Mouse (Mus musculus): Measurements from ENCODE around the gene Prkca. TPM values are rescaled to one million over a fixed set of nuclear protein-coding genes. Genes with fewer than 3 reads are reported as not detected.

Prkca gene
- total RNA-seq (2021) = 100 to 1,000 TPM; 230 to 239 TPM

DNA sequence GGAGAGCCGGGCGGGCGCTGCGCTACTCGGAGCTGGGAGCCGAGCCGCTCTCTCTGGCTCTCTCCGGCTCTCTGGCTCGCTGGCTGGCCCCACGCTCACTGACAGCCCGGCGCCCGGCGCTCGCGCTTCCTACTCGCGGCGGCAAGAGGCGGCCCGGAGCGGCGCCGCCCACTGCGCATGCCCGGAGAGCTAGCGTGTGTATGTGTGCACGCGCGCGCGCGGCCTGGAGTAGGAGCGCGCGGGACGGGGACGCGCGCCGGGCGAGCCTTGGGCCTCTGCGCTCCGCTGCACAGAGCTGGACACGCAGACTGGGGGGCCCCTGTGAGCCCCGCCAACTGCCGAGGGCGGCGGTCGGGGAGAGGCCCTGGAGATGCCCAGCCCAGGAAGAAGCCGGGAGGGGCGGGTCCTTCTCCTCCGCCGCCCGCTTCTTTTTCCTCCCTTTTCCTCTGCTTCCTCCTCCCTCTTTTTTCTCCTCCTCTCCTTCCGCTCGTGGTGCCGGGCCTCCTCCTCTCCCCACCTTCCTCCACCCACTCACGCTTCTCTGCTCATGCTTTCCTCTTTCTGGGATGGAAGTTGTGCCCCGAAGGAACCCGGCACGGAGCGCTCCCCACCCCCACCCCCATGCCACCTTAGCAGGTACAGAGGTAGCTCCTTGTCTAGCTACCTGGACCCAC lies at the start of gene Prkca:
TSS of gene Prkca (minus strand) at position 140 of the 674 bp plus-strand sequence.
- DNase-seq = peak; percentile 92 to 93

DNA sequence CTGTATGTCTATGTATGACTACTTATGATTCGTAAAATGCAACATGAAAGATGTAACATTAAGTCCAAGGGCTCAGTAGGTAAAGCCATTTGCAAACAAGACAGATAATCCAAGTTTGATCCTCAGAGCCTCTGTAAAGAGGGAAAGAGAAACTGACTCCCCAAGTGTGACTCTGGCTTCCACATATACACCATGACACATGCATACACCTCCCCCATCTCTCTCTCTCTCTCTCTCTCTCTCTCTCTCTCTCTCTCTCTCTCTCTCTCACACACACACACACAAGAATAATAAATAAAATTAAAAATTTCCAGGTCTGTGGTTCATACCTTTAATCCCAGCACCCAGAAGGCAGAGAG lies 41.9 kb upstream of the Prkca start:
- no peak for DNase-seq

DNA sequence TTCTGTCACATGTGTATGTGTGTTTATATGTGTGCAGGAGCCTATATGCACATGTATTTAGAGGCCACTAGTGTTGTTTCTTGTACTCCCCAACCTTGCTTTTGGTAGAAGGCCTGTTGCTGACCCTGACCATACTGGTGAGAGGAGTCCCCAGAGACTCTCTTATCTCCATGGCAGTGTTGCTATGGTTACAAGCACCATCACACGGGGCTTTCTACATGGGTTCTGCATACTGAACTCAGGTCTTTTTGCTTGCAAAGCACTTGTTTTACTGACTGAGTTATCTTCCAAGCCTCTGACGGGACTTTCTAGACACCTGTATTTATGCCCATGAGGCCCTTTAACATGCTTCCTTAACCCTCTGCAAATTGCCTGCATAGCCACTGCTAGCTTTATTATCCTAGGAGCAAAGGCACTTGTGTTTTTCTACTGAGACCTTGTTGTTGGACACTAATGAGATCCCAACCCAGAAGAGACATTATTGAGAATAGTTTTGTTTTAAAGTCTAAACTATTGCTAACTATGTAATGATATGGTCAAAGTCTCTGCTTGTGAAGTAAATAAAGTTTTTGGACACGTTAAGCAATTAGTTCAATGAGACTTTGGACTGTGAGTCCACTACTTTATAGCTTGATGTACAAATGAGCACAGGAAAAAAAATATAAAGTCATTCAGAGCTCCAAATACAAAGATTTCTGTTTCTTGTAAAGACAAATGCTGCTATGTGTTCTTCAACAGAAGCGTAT lies 41.4 kb upstream of the Prkca start:
- DNase-seq = no peak

DNA sequence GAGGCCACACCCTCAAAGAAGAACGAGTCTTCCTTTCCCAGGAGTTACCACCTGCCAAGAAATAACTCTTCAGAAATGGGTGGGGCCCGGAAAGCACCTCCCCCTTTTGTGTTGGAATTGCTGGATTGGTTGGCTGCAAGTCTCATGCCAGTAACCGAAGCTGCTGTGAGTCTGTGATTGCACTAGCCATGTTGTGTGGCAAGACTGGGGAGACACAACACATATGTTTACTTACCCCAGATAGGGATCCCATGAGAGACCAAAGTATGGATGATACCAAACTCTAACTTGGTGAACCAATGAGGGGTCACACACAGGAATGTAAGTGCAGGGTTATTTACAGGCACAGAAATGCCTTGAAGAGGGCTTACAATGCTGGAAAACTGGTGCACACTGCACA lies 38.9 kb upstream of the Prkca start:
- no peak for DNase-seq

DNA sequence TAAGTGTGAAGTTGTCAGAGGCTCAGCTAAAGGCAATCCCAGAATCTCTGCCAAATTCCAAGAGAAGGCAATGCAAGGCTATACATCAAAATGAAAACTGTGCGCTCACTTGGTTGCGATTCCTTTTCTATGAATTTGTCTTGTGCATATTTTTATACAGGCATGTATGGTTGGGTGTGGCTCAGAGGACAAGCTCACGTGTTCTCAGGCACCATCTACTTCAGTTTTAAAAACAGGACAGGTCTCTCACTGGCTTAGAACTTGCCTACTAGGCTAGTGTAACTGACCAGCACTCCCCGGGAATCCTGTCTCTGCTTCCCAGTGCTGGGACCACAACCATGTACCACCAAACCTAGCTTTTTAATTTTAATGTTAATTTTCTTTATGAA lies 34.6 kb upstream of the Prkca start:
- no peak for DNase-seq

DNA sequence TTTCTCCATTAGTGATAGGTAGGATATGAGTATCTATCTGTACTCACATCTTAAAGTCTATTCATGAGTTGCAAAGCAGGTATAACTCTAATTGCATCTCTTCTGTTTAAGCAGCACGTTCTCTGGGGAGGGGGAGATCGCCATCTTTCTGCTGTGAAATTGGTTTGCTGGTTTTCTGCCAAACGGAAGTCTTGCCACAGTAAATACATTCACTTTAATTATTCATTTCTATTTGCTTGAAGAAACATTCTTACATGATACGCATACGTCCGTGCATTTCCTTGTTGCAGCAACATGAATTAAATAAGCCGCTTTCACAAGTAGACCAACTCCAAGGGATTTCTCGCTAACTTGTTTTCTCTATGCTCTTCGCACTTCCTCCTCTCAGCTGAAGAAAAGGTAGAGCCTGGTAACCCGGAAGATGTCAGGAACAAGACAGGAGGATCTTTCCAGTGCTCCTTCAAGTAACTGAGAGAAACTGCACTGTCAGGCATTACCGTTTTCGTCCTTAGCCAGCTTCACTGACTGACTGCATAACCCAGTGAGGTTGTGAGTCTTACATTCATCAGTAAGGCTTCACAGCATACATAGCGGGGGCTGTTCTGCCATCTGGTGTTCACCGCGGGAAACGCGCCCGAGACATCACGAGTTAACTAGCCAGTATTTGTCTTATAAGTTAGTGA lies 34.1 kb upstream of the Prkca start:
- DNase-seq = peak; percentile 75 to 78

DNA sequence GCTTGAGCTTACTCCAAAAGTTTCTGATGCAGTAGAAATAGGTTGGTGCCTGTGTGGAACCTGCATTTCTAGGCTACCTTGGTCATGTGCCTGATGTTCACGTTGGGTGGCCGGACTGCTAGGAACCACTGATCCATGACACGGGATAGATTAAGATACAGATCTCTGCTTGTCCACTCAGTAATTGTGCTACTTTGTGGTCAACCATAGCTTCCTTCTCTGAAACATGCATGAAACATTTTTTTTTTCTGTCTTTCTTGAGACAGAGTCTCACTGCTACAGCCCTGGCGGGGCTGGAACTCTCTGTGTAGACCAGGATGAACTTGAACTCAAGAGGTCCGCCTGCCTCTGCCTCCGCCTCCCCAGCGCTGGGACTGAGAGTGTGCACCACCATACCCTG lies 33.1 kb upstream of the Prkca start:
- no peak for DNase-seq

DNA sequence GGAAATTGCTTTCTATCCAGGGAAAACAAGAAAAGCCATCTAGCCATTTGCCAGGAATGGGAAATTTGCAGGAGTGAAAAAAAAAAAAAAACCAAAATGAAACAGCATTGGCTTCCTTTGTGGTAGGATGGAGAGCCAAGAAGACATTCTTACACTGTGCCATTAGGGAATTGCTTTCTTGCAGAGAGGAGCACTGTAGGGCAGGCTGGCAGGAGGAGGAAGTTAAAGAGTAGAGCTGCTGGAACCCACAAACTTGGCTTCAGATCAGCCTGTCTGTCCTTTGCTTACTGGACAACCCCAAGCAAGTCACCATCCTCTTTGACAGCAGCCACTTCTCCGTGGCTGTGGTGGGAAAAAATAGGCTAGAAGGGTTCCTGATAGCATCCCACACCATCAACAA lies 23.3 kb upstream of the Prkca start:
- no peak for DNase-seq

DNA sequence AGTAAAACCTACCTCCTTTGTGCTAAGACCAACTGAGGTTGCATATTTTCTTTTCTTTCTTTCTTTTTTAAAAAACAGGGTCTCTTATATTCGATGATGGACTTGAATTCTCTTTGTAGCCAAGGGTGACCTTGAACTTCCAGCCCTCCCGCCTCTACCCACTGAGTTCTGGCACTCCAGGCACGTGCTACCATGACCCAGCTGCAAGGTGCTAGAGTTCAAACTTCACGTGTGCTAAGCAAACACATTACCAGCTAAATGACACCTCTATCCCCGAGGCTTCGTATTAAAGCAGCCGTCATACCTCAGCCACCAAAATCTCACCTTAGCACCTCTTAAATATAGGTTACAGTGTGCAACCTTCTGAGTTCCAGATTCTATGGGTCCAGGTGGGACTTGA lies 21.9 kb upstream of the Prkca start:
- no peak for DNase-seq

DNA sequence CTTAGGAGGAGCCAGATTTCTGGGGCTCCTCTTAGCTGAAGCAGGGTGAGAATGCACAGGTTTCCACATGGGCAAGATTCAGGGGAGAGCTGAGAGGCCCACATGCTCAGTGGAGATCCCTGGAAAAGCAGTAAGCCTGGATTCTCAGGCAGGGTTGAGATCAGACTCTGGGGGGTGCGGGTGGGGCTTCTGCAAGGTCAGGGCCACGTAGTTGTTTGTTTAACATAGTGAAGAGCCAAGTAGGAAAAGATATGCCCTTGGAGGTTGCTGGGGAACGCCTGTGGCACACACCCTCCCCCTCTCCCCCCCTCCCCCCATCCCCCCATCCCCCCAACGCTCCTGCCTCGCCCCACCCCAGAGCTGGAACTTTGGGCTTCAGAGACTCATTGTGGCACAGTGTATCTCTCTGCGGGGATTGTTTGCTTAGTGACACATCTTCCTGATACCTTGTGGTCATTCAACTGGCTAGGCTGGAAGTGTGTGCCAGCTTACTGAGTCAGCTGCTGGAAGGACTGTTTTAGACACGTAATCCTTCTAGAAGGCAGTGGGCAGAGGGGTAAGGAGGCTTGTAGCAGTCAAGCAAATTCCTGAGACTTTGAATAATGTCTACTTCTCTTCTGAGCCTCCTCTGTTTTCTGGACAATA lies 21.3 kb upstream of the Prkca start:
- no peak for DNase-seq

DNA sequence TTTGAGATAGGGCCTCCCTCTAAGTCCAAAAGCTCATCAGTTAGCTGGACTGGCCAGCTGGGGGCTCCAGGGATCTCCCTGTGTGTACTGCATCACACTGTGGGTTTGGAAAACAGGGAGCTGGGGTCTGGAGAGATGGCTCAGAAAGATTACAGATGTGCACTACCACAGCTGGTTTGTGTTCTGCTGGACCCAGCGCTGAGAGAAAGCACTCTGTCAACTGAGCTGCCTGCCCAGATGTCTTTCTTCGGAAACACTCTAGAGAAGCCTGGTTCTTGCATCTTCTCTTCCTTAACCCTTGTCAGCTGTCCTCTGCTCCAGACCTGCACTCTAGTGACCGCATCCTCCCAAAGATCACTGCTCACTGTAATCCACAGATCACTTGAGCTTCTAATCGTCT lies 20.3 kb upstream of the Prkca start:
- DNase-seq = no peak

DNA sequence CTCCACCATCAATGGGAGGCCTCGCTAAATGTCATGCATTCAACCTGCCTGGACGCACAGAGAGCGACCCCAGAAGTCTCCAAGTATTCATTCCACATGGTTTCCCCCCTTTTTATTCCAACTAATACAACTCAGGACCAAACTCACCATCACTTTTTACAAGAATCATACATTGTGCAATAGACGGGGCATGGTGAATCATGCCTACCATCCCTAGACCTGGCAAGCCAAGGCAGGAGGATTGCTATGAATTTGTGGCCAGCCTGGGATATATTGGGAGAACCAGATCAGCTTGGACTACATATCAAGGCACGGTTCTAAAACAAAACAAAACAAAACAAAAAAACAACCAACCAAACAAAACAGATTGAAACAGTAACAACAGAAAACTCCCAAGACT lies 19.2 kb upstream of the Prkca start:
- no peak for DNase-seq

DNA sequence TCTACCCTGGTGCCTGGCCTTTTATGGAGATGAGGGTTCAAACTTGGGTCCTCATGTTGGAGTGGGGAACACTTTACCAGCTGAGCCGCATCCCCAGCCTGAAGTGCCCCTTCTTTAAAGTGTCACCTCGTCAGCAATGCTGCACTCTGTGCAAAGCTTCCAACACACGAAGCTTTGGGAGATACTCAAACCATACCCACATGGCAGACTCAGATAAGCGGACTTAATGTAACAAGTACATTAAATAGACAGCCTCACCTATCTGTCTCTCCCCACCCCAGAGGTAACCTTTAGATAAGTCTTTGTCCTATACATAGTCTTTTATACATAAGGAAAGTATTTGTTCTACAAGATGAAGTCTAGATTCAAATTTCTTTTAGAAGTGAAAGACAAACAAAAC lies 17.3 kb upstream of the Prkca start:
- no peak for DNase-seq

DNA sequence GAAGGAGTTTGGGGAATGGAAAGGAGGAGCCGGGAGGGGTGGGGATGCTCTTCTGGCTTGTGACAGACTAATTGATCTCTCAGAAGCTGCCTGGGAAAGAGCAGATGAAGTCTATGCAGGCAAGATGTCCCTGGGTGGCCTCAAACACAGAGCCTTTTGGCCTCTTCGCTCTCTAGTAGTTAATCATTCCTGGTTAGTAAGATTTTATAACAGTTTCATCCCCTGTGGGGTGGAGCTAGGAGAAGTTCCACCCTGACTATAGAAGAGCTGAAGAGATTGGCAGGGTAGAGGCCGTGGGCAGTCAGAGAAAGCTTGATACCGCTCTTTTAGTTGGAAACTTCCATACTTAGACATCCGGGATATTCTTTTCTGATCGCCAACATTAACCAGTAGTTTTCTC lies 15.2 kb upstream of the Prkca start:
- DNase-seq = no peak

DNA sequence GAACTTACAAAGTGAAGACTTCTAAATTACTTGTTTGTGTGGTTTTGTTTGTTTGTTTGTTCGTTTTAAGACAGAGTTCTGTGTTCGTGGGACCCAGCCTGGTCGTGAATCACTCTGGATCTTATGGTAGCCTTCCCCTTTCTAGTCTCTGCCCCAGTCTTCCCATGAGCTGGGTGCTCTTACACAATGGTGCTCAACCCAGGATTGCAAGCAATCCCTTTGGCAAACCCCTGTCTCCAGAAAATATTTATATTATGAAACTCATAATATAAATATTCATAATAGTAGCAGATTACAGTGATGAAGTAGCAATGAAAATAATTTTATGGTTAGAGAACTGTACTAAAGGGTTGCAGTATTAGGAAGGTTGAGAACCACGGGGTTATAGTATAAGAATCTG lies 12.3 kb upstream of the Prkca start:
- DNase-seq = no peak

DNA sequence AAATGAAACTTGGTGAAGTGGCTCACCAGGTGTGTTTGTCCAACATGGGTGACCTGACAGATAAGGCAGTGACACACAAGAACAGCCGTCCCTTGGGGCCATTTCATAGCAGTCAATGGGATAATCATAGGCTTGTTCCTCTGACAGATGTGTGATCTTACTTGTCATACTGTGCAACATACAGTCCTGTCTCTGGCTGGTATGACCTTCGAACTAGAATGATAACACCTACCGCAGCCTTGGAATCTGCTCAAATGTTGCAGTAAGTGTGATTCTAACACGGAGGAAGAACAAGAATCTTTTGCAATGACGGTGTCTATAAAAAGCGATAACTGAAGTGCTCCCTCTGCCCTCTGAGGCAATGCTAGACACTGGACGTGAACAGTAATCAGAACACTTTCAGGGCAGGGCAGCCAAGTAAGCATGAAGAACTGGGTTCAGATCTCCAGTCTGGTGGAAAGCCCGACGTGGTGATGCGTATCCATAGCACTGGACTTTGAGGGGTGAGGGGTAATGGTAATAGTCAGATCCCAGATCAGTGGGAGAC lies 9.2 kb upstream of the Prkca start:
- DNase-seq = no peak

DNA sequence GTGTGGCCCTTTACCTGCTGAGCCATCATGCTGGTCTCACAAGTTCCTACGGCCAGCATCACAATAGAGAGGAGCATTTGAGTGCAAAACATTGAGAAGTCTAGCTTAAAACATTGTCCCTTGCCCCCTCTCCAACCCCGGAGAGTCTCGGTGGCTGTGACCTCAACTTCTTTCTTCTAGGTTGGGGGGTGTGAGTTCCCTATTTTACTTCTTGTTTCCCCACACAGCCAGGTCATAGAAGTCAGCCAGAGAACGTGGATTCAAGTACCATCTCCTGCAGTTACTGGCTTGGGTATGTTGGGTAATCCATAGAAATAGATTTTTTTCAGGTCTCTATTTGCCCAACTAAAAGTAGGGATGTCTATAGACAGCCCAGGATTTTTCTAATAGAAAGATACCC lies 7.1 kb upstream of the Prkca start:
- DNase-seq = no peak

DNA sequence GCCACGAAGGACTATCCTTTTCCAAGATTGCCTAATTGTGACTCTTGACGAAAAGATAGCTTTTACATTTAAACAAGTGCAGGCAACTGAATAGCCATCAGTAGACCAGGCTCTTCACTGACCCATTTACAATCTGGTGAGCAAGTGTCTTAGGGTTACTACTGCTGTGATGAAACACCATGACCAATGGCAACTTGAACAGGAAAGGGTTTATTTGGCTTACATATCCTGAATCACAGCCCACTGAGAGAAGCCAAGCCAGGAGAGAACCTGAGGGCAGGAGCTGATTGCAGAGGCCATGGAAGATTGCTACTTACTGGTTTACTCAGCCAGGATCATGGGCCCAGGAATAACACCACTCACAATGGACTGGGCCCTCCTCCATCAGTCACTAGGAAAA lies 1.6 kb upstream of the Prkca start:
- DNase-seq = no peak

DNA sequence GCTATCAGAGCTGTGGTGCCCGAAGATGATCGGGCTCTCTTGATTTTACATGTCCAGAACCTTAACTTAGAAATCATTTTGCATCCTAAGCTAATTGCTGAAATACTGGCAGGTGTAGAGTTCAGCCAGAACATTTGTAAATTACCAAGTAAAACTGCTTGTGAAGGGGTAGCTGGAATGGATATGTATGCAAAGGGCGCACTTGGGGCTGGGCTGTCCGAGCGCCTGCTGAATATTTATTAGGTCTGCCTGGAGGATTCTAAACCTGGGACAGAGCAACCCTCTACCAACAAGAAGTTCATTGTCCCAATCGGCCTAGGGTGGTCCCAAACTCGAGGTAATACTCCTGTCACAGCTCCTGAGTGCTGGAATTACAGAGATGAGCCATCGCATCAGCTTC lies 1.0 kb upstream of the Prkca start:
- DNase-seq = no peak

DNA sequence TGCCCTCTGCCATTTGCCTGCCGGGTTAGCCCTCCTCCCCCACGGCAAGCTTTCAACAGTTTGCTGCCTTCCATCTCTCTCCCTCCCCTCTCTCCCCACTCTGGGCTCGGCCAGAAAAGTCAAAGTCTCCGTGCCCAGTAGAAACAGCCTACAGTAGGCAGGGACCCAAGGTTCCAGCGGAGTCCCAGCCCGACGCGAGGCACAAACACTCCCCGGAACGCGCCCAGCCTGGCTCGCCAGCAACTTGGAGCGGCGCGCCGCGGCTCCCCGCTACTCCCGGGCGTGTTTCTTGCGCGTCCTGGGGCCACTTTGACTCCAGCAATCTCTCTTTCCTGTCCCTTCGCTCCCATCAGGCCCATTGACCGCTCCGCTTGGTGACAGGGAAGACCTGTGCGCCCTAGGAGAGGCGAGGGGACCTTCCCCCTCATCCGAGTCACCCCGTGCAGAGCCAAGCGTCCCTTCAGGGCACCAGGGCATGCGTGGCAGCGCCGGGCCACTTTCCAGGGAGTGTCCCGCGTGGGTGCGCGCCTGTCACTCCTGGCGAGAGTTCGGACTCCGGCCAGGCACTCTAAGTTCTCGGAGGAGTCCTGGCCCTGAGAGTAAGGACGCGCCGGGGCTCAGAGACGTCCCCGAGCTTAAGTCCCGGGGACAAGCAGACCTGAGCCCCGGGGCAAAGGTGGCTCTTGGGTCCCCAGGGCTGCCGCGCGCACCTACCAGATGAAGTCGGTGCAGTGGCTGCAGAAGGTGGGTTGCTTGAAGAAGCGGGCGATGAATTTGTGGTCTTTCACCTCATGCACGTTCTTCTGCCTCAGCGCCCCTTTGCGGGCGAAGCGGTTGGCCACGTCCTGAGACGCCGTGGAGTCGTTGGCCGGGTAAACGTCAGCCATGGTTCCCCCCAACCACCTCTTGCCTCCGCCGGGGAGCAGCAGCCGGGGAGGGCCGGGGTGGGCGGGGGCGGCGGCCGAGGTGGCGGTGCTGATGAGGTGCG lies 653 bp downstream of the Prkca start, which contains the start of gene Apoh:
TSS of gene Apoh (plus strand) at position 574 of the 988 bp plus-strand sequence.
- DNase-seq = peak; percentile 28 to 38

DNA sequence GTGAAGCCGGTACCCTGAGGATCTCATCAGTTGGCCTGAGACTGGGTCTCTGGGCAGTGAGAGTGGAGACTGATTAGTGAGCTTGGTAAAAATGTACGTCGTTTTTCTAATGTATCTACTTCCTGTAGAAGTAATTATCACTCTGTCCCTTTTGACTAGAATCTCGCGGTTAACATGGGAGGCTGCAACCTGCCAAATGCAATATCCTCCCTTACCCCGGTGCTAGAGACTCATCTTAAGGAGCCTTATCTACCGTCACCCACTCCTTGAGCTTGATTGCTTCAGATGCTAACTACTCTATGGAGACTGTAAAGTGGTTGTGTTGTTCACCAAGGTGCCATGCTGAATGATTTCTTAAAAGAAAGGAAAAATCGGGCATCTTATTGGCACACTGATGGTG lies 1.9 kb downstream of the Prkca start:
- DNase-seq = no peak

DNA sequence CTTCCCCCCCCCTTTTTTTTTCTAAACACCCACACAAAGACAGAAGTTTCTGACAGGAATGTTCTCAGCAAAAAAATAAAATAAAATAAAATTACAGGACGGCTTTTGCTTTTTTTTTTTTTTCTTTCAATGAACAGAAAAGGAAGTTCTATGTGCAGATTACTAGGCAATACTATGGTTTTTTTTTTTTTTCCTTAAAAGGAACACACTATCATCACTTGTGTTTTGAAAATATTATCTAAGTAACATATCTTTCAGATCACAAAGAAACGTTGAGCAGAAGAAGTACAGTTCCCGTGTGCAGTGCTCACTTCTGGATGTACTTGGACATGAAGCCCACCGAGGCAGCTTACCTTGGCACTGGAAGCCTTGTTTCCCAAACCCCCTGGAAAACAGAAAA lies 3.4 kb downstream of the Prkca start:
- DNase-seq = no peak
